Mouse (Mus musculus) c-Kit-negative CD71-positive TER-119-positive erythroid progenitor cells, embryonic 14.5 days (primary cell): ENCODE results near the gene Mecom.
"Not testable (repeated sequence)": the region's sequence is repeated elsewhere in the genome, so short reads cannot be mapped to it uniquely, and the experiment has no call there.

Experiments
- DNase-seq: peaks from one replicate; pipeline ENCODE4 v3.0.0-alpha.2; 2013; ENCODE audit warnings: low read depth, low spot score

Gene Mecom

GRCm38 (mm10) chr3:30445247-30445969 is 102.4 kb downstream of the Mecom start:
- no peak for DNase-seq

- DNase-seq: no peak
Observed at GRCm38 (mm10) chr3:30441646-30442045, 106.2 kb downstream of the Mecom start.

GRCm38 (mm10) chr3:30438007-30438406 is 109.8 kb downstream of the Mecom start:
- DNase-seq: no peak

DNA sequence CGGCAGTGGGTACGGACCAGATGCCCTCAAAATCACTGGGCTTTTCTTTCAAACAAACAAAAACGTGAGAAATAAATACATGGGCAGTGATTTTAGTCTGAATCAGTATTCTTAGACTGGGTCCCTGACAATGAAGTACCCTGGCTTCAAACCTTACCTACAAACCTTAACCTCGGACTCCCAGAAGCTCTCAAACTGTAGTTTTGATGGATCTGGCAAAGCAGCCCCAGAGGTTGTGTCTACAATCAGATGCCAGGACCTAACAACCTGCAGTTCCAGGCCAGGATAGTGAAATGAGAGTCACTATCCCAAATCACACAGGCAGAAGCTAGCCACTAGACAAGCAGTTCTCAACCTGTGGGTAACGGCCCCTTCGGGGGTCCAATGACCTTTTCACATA is 111.2 kb downstream of the Mecom start:
- no peak for DNase-seq

DNA sequence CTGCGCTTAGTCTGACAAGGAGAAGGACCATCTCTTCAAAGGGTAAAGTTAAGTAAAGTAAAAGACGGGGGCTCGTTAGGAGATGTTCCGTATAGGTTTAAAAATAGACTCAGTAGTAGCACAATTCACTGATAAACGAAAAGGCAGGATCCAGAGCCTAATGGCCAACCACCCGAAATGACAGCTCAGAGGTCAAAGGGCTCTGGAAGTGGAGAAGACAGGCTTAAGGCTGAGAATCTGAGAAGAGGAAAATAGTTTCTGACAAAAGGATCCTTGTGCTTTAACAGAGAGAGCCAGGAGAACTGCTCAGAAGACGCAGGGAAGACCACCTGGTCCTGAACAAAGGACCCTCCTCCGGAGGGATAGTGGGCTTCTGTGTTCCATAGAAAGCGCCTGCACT is 111.7 kb downstream of the Mecom start:
- DNase-seq: no peak

DNA sequence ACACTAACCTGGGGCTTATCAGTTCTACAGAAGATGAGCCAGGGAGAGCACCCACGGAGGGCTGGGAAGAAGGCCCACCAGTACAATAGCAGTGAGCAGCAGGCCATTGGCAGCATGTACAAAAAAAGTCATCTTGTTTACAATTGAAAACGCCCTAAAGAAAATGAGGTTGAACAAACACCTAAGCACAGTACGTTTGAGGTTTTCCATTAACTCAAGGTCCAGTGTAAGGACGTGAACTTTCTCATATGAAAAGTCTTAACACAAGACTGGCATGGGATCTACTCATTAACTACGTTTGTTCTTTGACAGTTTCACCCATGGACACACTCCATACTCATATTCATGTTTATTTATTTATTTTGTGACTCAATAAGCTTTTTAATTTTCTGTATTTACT is 118.9 kb downstream of the Mecom start:
- no peak for DNase-seq

DNA sequence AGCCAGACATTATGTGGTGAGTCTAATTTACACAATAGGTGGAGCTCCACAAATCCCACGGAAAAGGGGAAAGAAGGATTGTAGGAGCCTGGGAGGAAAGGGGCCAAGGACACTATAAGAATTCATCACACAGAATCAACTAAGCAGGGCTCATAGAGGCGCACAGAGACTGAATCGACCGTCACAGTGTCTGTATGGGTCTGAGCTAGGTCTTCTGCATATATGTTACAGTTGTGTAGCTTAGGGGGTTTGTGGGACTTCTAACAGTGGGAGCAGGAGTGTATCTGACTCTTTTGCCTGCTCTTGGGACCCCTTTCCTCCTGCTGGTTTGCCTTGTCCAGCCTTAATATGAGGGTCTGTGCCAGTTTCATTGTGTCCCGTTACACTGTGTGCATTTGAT is 123.8 kb downstream of the Mecom start:
- no peak for DNase-seq

DNA sequence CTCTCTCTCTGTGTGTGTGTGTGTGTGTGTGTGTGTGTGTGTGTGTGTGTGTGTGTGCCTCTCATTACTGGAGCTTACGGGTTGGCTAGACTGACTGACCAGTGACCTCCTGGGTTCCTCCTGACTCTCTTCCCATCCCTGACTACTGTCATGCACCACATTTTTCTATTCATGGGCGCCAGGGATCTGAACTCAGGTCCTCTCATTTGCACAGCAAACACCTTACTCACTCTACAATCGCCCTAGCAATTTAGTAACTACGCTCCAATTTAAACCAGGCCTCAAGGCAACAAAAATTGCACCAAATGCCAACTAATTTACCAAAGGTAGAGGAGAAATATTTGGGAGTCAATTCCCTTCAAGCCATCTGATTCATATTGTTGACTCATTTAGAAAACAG is 125.9 kb downstream of the Mecom start:
- not testable (repeated sequence) for DNase-seq

DNA sequence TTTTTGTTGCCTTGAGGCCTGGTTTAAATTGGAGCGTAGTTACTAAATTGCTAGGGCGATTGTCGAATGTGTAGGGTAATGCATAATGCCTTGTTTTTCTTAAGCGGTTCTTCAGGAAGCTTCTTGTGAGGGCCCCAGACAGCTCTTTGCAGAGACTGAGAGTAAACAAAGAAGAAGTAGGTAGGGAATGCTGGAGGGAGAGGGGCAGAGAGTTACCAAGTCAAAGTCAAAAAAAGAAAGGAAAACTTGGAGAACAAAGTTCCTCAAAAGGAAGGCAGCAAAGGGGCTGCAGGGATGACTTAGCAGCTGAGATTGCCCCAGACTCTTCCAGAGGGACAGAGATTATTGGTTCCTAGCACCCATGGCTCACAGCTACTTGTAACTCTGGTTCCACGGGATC is 126.9 kb downstream of the Mecom start:
- no peak for DNase-seq

DNA sequence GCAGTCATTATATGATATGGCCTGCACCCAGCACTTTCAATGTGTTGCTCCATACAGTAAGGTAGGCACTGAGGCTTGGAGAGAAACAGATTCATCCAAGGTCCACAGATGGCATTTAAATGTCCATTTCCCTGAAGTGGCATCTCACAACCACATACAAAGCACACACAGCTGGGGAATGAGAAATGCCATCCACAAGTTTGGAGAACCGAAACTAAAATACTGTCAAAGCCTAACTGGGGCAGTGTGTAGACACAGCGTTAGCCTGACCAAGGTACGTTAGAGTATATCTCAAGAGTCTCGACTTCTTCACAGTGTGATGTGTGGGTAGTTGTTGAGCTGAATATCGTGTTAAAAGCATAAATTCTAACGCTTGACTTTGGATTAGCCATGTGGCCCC is 133.6 kb downstream of the Mecom start:
- no peak for DNase-seq

- DNase-seq: no peak
Observed at GRCm38 (mm10) chr3:30410778-30411177, 137.0 kb downstream of the Mecom start.

DNA sequence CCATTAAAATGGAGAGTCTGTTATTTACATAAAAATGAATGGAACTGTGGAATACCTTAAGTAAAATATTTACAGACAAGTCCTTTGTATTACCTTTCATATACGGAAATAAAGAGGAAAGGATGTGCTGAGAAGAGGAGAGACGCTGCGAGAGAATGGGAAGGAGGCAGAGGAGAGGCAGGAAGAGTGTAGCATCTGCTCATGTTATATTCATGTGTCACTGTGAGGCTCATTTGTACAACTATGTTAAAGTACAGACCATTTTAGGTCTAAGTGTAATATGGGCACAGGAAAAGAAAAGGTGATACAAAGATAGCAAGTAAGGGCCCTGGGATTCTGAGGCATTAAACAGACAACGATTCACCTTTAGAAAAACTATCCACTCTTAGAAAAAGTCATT is 143.0 kb downstream of the Mecom start:
- DNase-seq: no peak

DNA sequence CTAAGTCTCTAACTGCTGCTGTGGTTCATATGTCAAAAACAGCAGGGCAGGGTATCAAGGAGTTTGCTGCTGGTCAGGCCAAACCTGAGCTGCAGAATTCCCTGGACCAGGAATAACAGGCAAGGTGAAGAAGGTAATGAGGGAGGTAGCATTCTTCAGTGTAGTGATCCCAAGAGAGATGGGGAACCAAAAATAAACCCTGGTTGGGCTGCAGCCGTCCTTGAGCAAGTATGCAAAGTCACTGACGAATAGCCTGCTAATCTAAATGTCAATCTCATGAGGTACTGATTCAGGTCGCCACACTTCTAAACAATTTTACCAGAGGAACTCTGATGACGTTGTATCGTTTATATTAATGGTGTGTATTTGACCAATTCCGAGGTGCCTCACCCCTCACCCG is 148.9 kb downstream of the Mecom start:
- no peak for DNase-seq

DNA sequence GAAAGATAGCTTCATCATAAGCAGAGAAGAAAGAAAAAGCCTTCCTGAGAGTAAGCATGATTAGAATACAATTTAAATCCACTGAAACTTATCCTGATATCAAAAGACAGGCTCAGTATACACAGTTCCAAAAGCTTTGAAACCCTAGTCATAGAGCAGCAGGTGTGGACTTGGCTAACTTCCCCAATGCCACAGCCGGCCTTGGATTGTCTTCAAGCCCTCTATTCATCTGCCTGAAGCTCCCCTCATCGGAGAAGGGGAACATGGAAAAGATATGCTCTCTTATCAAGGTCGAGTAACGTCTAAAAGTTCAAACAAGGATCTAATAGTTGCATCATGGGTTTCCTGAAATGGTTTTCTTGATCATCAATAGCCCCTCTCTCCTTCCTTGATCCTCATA is 152.9 kb downstream of the Mecom start:
- DNase-seq: no peak

DNA sequence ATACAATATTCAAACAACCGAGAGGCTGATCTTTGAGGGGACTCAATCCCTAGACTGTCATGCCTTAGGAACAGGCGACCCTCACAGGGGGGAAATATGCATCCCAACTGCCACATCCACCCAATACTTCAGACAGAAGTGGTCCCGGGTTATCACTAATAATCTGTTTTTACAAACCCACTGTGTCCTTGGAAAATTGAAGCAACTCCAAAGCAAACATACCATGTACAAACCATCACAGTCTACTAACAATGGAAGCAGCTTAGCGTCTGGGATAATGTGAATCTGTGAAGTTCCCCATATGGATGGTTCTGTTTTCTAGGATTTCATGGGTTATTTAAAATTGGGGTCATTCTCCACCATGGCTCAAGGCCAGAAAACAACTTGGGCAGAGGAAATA is 155.1 kb downstream of the Mecom start:
- no peak for DNase-seq

GRCm38 (mm10) chr3:30392218-30392617 is 155.6 kb downstream of the Mecom start:
- DNase-seq: no peak

- no peak for DNase-seq
Observed at GRCm38 (mm10) chr3:30390346-30390745, 157.5 kb downstream of the Mecom start.

DNA sequence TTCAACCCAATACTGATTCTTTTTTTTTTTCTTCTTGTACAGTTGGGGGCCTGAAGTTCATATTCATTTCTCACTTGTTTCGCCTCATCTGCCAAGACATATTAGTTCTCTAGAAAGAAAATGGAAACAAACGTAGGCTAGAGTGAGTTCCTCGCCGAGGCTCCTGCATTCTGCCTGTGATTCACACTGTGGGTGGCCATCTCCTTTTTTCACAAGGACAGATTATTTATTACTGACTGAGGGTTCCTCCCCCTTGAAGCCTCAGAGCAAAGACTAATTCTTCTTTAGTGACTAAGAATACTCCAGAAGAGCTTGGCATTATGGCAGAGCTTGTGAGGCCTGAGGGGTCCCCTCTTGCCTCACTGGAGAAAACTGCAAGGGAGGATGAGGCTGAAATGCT is 167.5 kb downstream of the Mecom start:
- no peak for DNase-seq

DNA sequence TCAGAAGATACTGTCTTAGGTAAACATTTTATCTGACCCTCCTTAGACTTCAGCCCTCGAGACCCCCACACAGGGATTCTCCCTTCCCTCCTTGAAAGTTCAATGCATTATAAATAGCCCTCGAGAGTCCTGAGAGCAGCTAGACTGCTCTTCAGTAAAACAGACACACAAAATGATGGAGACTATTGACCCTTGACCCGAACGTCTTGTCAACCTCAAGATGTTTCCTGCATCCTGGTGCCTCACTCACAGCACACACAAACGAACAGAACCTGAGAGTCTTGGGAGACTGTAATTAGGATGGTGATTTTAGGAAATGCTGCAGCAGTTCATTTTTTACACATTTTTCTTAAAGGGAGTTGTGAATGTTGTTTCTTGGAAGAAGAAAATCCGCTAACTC is 168.5 kb downstream of the Mecom start:
- no peak for DNase-seq

DNA sequence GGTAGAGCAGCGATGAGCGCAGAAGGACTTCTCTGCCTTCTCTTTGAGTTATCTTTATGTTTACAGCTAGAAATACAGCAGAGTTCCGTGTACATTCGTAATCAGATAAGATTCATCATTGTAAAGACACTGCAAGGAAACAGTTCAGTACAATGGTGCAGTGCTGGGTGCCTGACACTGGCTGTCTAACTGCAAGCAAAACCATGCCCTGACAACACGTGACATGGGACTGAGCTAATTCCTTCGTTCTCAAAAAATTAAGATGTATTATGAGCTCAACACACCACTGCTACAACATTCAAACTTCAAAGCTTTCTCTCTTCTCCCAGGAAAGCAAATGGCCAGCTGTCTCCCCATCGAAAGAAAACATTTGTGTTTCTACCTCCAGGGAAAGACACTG is 176.3 kb downstream of the Mecom start:
- DNase-seq: no peak

GRCm38 (mm10) chr3:30370860-30371455 is 176.8 kb downstream of the Mecom start:
- DNase-seq: no peak

GRCm38 (mm10) chr3:30366621-30367020 is 181.2 kb downstream of the Mecom start:
- no peak for DNase-seq

DNA sequence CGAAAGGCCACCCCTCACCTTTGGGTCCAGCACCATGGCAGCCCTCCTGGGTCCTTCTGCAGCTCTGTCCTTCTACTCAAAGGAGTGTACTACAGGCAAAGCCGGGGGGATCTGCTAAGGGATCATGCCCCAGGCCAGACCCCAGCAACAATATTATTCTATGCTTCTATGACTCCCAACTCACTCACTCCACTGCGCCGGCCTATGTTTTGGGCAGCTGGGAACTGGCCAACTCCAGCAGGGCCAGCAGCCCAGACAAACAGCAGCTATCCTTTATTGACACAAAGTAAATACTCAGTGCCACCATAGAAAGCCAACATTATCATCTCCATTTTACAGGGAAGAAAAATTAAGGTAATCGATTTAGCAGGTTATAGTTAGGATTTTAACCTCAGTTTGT is 186.6 kb downstream of the Mecom start:
- no peak for DNase-seq
